Mouse (Mus musculus): ENCODE results near the gene Akap7. TPM values are rescaled to one million over a fixed set of nuclear protein-coding genes. Genes with fewer than 3 reads are reported as not detected.

Akap7 gene
- polyA plus RNA-seq (2016; fragmentation: Nextera tagmentation; extraction: Ambion mirVana): 15.1 and 16.4 TPM in 2 replicates

GRCm38 (mm10) chr10:25307770-25308169 is at the start of gene Akap7:
Gene Akap7 (minus strand): TSS chr10:25307870.
- WGBS: 91% methylated on average over 9 of the region's 9 CpGs
- H3K27me3 ChIP-seq (ENCODE audit: poor library complexity, severe bottlenecking): no peaks in the 10 kb centered on the region
- DNase-seq (ENCODE audit: extremely low spot score, low spot score): no peak

GRCm38 (mm10) chr10:25354390-25354789 is 46.7 kb upstream of the Akap7 start:
- WGBS: 92% methylated on average over 7 of the region's 7 CpGs

More at GRCm38 (mm10) chr10:25307770-25308169, at the start of gene Akap7:
- H3K4me3 ChIP-seq: no peak within 1 kb of the TSS
- H3K27ac ChIP-seq: no peak within 1 kb of the TSS
- no peaks in the 10 kb centered on the region for H3K9me3 ChIP-seq
- H3K4me1 ChIP-seq: peaks cover 10% of the 10 kb centered on the region
- H3K36me3 ChIP-seq (replicated peaks): no peaks in the 10 kb centered on the region

GRCm38 (mm10) chr10:25353941-25354340 is 46.3 kb upstream of the Akap7 start:
- WGBS: 98% methylated on average over 3 of the region's 3 CpGs
- DNase-seq (ENCODE audit: extremely low spot score, low spot score): no peak
- Histone ChIP-seq H3K27ac (no peak overlapping the region), H3K27me3 (ENCODE audit: poor library complexity, severe bottlenecking) (peaks cover 12% of the 10 kb centered on the region; the same call in 1 of the 2 replicates), H3K9me3 (no peaks in the 10 kb centered on the region), H3K4me1 (peaks cover 2% of the 10 kb centered on the region; the same call in 1 of the 2 replicates), H3K36me3 (replicated peaks) (no peaks in the 10 kb centered on the region), H3K4me3 (no peak overlapping the region)

More at GRCm38 (mm10) chr10:25354390-25354789, 46.7 kb upstream of the Akap7 start:
- DNase-seq (ENCODE audit: extremely low spot score, low spot score): no peak
- H3K4me3 ChIP-seq: no peak overlapping the region
- H3K9me3 ChIP-seq: no peaks in the 10 kb centered on the region
- no peaks in the 10 kb centered on the region for H3K36me3 ChIP-seq (replicated peaks)
- H3K4me1 ChIP-seq: peaks cover 2% of the 10 kb centered on the region; the same call in 1 of the 2 replicates
- H3K27ac ChIP-seq: no peak overlapping the region
- peaks cover 12% of the 10 kb centered on the region; the same call in 1 of the 2 replicates for H3K27me3 ChIP-seq (ENCODE audit: poor library complexity, severe bottlenecking)

GRCm38 (mm10) chr10:25342801-25343200 is 35.1 kb upstream of the Akap7 start:
- Histone ChIP-seq H3K27ac (no peak overlapping the region), H3K36me3 (replicated peaks) (no peaks in the 10 kb centered on the region), H3K4me3 (no peak overlapping the region), H3K9me3 (0 out of 2 replicates have a peak, but pooled peaks cover 6% of the 10 kb centered on the region), H3K27me3 (ENCODE audit: poor library complexity, severe bottlenecking) (no peaks in the 10 kb centered on the region), H3K4me1 (no peaks in the 10 kb centered on the region)
- no peak for DNase-seq (ENCODE audit: extremely low spot score, low spot score)

GRCm38 (mm10) chr10:25340675-25341074 is 33.0 kb upstream of the Akap7 start:
- Histone ChIP-seq H3K4me1 (0 out of 2 replicates have a peak, but pooled peaks cover 4% of the 10 kb centered on the region), H3K27ac (no peak overlapping the region), H3K27me3 (ENCODE audit: poor library complexity, severe bottlenecking) (no peaks in the 10 kb centered on the region), H3K36me3 (replicated peaks) (no peaks in the 10 kb centered on the region), H3K9me3 (0 out of 2 replicates have a peak, but pooled peaks cover 6% of the 10 kb centered on the region), H3K4me3 (no peak overlapping the region)
- 96% methylated on average over 5 of the region's 5 CpGs for WGBS
- DNase-seq (ENCODE audit: extremely low spot score, low spot score): no peak

GRCm38 (mm10) chr10:25333390-25334079 is 25.9 kb upstream of the Akap7 start:
- WGBS: 88% methylated on average over 4 of the region's 4 CpGs
- Histone ChIP-seq H3K9me3 (no peaks in the 10 kb centered on the region), H3K4me1 (0 out of 2 replicates have a peak, but pooled peaks cover 4% of the 10 kb centered on the region), H3K27me3 (ENCODE audit: poor library complexity, severe bottlenecking) (no peaks in the 10 kb centered on the region), H3K36me3 (replicated peaks) (no peaks in the 10 kb centered on the region), H3K27ac (no peak overlapping the region), H3K4me3 (no peak overlapping the region)
- no peak for DNase-seq (ENCODE audit: extremely low spot score, low spot score)

GRCm38 (mm10) chr10:25331321-25332049 is 23.8 kb upstream of the Akap7 start:
- H3K4me3 ChIP-seq: no peak overlapping the region
- 0 out of 2 replicates have a peak, but pooled peaks cover 4% of the 10 kb centered on the region for H3K4me1 ChIP-seq
- no peaks in the 10 kb centered on the region for H3K27me3 ChIP-seq (ENCODE audit: poor library complexity, severe bottlenecking)
- WGBS: 81% methylated on average over 9 of the region's 9 CpGs
- H3K36me3 ChIP-seq (replicated peaks): no peaks in the 10 kb centered on the region
- DNase-seq (ENCODE audit: extremely low spot score, low spot score): no peak
- H3K27ac ChIP-seq: no peak overlapping the region
- no peaks in the 10 kb centered on the region for H3K9me3 ChIP-seq

GRCm38 (mm10) chr10:25330094-25330493 is 22.4 kb upstream of the Akap7 start:
- no peak for DNase-seq (ENCODE audit: extremely low spot score, low spot score)
- WGBS: 90% methylated on average over 7 of the region's 7 CpGs
- Histone ChIP-seq H3K27me3 (ENCODE audit: poor library complexity, severe bottlenecking) (no peaks in the 10 kb centered on the region), H3K36me3 (replicated peaks) (no peaks in the 10 kb centered on the region), H3K4me3 (no peak overlapping the region), H3K9me3 (no peaks in the 10 kb centered on the region), H3K4me1 (no peaks in the 10 kb centered on the region), H3K27ac (no peak overlapping the region)

- Histone ChIP-seq H3K4me3 (no peak overlapping the region), H3K36me3 (replicated peaks) (no peaks in the 10 kb centered on the region)
Observed at GRCm38 (mm10) chr10:25327511-25327910, 19.8 kb upstream of the Akap7 start.

GRCm38 (mm10) chr10:25325690-25326089 is 18.0 kb upstream of the Akap7 start:
- DNase-seq (ENCODE audit: extremely low spot score, low spot score): no peak
- Histone ChIP-seq H3K4me1 (0 out of 2 replicates have a peak, but pooled peaks cover 2% of the 10 kb centered on the region), H3K4me3 (no peak overlapping the region), H3K27ac (no peak overlapping the region), H3K36me3 (replicated peaks) (no peaks in the 10 kb centered on the region), H3K9me3 (no peaks in the 10 kb centered on the region), H3K27me3 (ENCODE audit: poor library complexity, severe bottlenecking) (no peaks in the 10 kb centered on the region)
- 81% methylated on average over 4 of the region's 4 CpGs for WGBS

More at GRCm38 (mm10) chr10:25327511-25327910, 19.8 kb upstream of the Akap7 start:
- Histone ChIP-seq H3K27me3 (ENCODE audit: poor library complexity, severe bottlenecking) (no peaks in the 10 kb centered on the region), H3K4me1 (no peaks in the 10 kb centered on the region), H3K27ac (no peak overlapping the region), H3K9me3 (no peaks in the 10 kb centered on the region)
- 81% methylated on average over 6 of the region's 6 CpGs for WGBS
- no peak for DNase-seq (ENCODE audit: extremely low spot score, low spot score)

- WGBS: 89% methylated on average over 4 of the region's 4 CpGs
- H3K9me3 ChIP-seq: no peaks in the 10 kb centered on the region
- H3K4me3 ChIP-seq: no peak overlapping the region
Observed at GRCm38 (mm10) chr10:25321198-25321597, 13.5 kb upstream of the Akap7 start.

GRCm38 (mm10) chr10:25319531-25319930 is 11.9 kb upstream of the Akap7 start:
- H3K4me1 ChIP-seq: peaks cover 14% of the 10 kb centered on the region
- H3K27ac ChIP-seq: no peak overlapping the region
- no peak for DNase-seq (ENCODE audit: extremely low spot score, low spot score)
- H3K36me3 ChIP-seq (replicated peaks): no peaks in the 10 kb centered on the region
- no peaks in the 10 kb centered on the region for H3K27me3 ChIP-seq (ENCODE audit: poor library complexity, severe bottlenecking)
- no peaks in the 10 kb centered on the region for H3K9me3 ChIP-seq
- H3K4me3 ChIP-seq: no peak overlapping the region

More at GRCm38 (mm10) chr10:25321198-25321597, 13.5 kb upstream of the Akap7 start:
- H3K36me3 ChIP-seq (replicated peaks): no peaks in the 10 kb centered on the region
- no peak overlapping the region for H3K27ac ChIP-seq
- H3K4me1 ChIP-seq: peaks cover 11% of the 10 kb centered on the region
- DNase-seq (ENCODE audit: extremely low spot score, low spot score): no peak
- no peaks in the 10 kb centered on the region for H3K27me3 ChIP-seq (ENCODE audit: poor library complexity, severe bottlenecking)

- H3K27me3 ChIP-seq (ENCODE audit: poor library complexity, severe bottlenecking): 0 out of 2 replicates have a peak, but pooled peaks cover 2% of the 10 kb centered on the region
- 91% methylated on average over 5 of the region's 5 CpGs for WGBS
- H3K36me3 ChIP-seq (replicated peaks): no peaks in the 10 kb centered on the region
- H3K4me3 ChIP-seq: no peak overlapping the region
- H3K4me1 ChIP-seq: peaks cover 22% of the 10 kb centered on the region
- DNase-seq (ENCODE audit: extremely low spot score, low spot score): no peak
- no peak overlapping the region for H3K27ac ChIP-seq
- H3K9me3 ChIP-seq: no peaks in the 10 kb centered on the region
Observed at GRCm38 (mm10) chr10:25318405-25318804, 10.7 kb upstream of the Akap7 start.

Data from forebrain, embryonic 10.5 days (tissue).